Mouse (Mus musculus) lung, adult 2 months (tissue): ENCODE data around the gene Serinc5.

ENCODE experiments used
- CTCF ChIP-seq: fragments of 200-500 bp; IDR thresholded peaks from 2 replicates; pipeline ENCODE4 v1.5.1; 2011; ENCODE audit warnings: mild to moderate bottlenecking, low read length, control low read depth; ENCODE audit not compliant: insufficient read depth
- POLR2A ChIP-seq: fragments of 200-500 bp; IDR thresholded peaks from 2 replicates; pipeline ENCODE4 v1.6.1; 2011; ENCODE audit warnings: low read depth, mild to moderate bottlenecking, control low read depth, low read length, borderline replicate concordance; ENCODE audit errors: extremely low read depth

DNA sequence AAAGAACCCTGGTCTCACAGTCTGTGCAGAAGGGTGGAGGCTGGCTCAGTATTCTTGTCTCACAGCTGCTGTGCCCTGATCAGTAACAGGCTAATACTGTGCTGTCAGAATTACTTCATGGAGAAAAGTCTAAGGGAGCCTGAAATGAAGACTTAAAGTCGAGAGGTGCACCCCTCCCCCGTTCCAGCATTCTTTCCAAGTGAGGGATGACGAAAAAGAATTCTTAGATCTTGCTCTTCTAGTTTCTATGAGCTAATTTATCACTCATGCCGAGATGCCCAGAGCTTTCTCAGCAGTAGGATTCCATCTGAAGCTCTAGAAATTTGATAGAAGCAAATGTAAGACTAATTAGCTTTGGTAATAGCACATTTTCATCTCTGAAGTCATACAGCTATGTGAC, 66.8 kb downstream of the Serinc5 start:
- no peak for TF ChIP-seq CTCF
- TF ChIP-seq POLR2A, result no peak
